Mouse (Mus musculus) kidney, adult 2 months (tissue): ENCODE measurements around the gene Gp1bb.

Experiments
- CTCF ChIP-seq: fragments of 200-500 bp; conservative IDR thresholded peaks from 2 replicates; pipeline ENCODE4 v1.5.1; 2011; ENCODE audit warnings: low read depth, mild to moderate bottlenecking, control low read depth, low read length, moderate library complexity, mixed read lengths; ENCODE audit not compliant: insufficient read depth, insufficient read length
- POLR2A ChIP-seq: fragments of 200-500 bp; IDR thresholded peaks from one replicate; pipeline ENCODE4 v1.6.1; 2011; ENCODE audit warnings: low read depth, low read length, control low read depth

GRCm38 (mm10) chr16:18598006-18598405 lies 24.2 kb downstream of the Gp1bb start:
- TF ChIP-seq CTCF (no peak), POLR2A (no peak)
